Mouse (Mus musculus): ENCODE results near the gene Cdk5.
A peak's percentile ranks its signal among the peaks of the same experiment; 100 is the strongest.

Cdk5 gene

GRCm38 (mm10) chr5:24423129-24424003 lies at the start of gene Cdk5, which contains the start of gene Slc4a2:
Gene Cdk5, minus strand, starts transcription at chr5:24423530.
Gene Slc4a2, plus strand, starts transcription at chr5:24423837.
- DNase-seq = peak; percentile 99

GRCm38 (mm10) chr5:24470600-24470999 lies 47.3 kb upstream of the Cdk5 start:
- DNase-seq = peak; percentile 90

GRCm38 (mm10) chr5:24466762-24467161 lies 43.4 kb upstream of the Cdk5 start:
- DNase-seq = no peak

GRCm38 (mm10) chr5:24455613-24456012 lies 32.3 kb upstream of the Cdk5 start:
- no peak for DNase-seq

GRCm38 (mm10) chr5:24455076-24455475 lies 31.7 kb upstream of the Cdk5 start:
- DNase-seq = no peak

- DNase-seq = no peak
Observed at GRCm38 (mm10) chr5:24453985-24454303, 30.6 kb upstream of the Cdk5 start.

GRCm38 (mm10) chr5:24453283-24453984 lies 30.1 kb upstream of the Cdk5 start:
- no peak for DNase-seq

GRCm38 (mm10) chr5:24452691-24453233 lies 29.4 kb upstream of the Cdk5 start:
- DNase-seq = peak; percentile 51

- peak; percentile 66 for DNase-seq
Observed at GRCm38 (mm10) chr5:24452030-24452690, 28.8 kb upstream of the Cdk5 start, which contains the start of gene Agap3. Gene Agap3, plus strand, starts transcription at chr5:24452177.

- DNase-seq = peak; percentile 93
Observed at GRCm38 (mm10) chr5:24451264-24452029, 28.1 kb upstream of the Cdk5 start.

GRCm38 (mm10) chr5:24447624-24448298 lies 24.4 kb upstream of the Cdk5 start, which contains the start of gene Tmub1:
Gene Tmub1, minus strand, starts transcription at chr5:24447854.
- peak; percentile 88 for DNase-seq

GRCm38 (mm10) chr5:24446630-24447029 lies 23.3 kb upstream of the Cdk5 start:
- DNase-seq = no peak

- no peak for DNase-seq
Observed at GRCm38 (mm10) chr5:24445428-24446080, 22.2 kb upstream of the Cdk5 start.

- DNase-seq = peak; percentile 98
Observed at GRCm38 (mm10) chr5:24444746-24445427, 21.6 kb upstream of the Cdk5 start, which contains the start of gene Fastk. Gene Fastk, minus strand, starts transcription at chr5:24445287.

- no peak for DNase-seq
Observed at GRCm38 (mm10) chr5:24443927-24444326, 20.6 kb upstream of the Cdk5 start.

- no peak for DNase-seq
Observed at GRCm38 (mm10) chr5:24443204-24443603, 19.9 kb upstream of the Cdk5 start.

GRCm38 (mm10) chr5:24442029-24442428 lies 18.7 kb upstream of the Cdk5 start:
- DNase-seq = no peak

- DNase-seq = no peak
Observed at GRCm38 (mm10) chr5:24441187-24441586, 17.9 kb upstream of the Cdk5 start.

- no peak for DNase-seq
Observed at GRCm38 (mm10) chr5:24433993-24434392, 10.7 kb upstream of the Cdk5 start.

- peak; percentile 40 for DNase-seq
Observed at GRCm38 (mm10) chr5:24428596-24428995, 5.3 kb upstream of the Cdk5 start.

All from kidney, postnatal 10 days (tissue).